Mouse (Mus musculus) cerebellum, adult 2 months (tissue): ENCODE results near the gene Ntmt1.

Source experiments
- CTCF ChIP-seq: fragments of 200-500 bp; IDR thresholded peaks from 2 replicates; pipeline ENCODE4 v1.5.1; 2011; ENCODE audit warnings: low read depth, mild to moderate bottlenecking, control low read depth, low read length, moderate library complexity, borderline replicate concordance; ENCODE audit not compliant: insufficient read depth
- POLR2A ChIP-seq: fragments of 200-500 bp; IDR thresholded peaks from 2 replicates; pipeline ENCODE4 v1.6.1; 2011; ENCODE audit warnings: low read length, control low read depth, borderline replicate concordance; ENCODE audit not compliant: insufficient read depth

- TF ChIP-seq POLR2A (no peak), CTCF (no peak)
Observed at GRCm38 (mm10) chr2:30857076-30857475, 49.5 kb downstream of the Ntmt1 start.
